In the genomic region with DNA sequence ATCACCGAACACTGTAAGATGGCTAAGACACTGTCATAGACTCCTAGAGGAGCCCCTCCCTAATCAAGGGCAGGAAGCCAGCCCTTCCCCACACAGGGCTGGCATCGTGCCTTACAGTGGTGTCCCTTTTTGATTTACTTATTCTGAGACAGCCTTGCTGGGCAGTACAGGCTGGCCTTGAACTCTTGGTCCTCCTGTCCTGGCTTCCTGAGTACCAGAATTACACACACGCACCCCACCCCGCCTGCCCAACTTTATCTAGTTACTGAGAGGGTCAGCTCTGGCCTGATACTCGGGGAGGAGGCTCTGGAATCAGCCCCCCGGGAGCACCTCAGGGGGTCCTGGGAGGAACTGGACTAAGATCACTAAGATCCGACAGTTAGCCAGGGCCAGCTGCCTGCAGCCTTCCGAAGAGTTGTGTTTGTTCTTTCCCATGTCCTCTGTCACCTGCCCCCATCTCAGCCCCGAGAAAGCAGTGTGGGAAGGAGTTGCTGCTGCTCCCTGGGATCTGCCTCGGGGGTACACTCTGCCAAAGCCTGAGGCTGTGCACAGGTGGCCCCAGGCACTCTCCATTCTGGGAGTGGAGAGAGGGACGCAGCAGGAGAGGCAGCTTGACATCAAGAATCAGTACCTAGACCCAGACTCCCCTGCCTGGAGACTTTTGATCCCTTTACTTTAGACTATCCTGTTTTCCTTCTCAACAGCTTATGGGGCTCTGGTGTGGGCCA, we compare ENCODE assay signal across 9 mouse cellular contexts. TPM values are rescaled to one million over a fixed set of nuclear protein-coding genes. Genes with fewer than 3 reads are reported as not detected.
DNase-seq lines count a peak whose midpoint lies in the region; ATAC-seq and TF ChIP-seq lines count a peak whose summit lies in the region.
"Had no signal": no experiment of that assay in that cellular context is flagged by ENCODE, and none has a peak within 500 bp of the region (broad histone marks: within the 10 kb centered on the region; RNA-seq: fewer than 3 reads in every experiment).

No protein-coding gene starts in this region.

- H3K9me3 ChIP-seq in heart, embryonic 16.5 days (replicated peaks; ENCODE audit: control insufficient read depth, low read length) = no peaks in the 10 kb centered on the region
- no peaks in the 10 kb centered on the region for H3K9me3 ChIP-seq in limb, embryonic 13.5 days
- H3K9me3 ChIP-seq: neural tube, embryonic 12.5 days had no signal

- 47% methylated on average over 11 of the region's 11 CpGs for WGBS in heart, embryonic 16.5 days
- 52% methylated on average over 11 of the region's 11 CpGs for WGBS in limb, embryonic 13.5 days
- WGBS in cerebellum, adult 2 months = 44% methylated on average over 11 of the region's 11 CpGs

- H3K4me2 ChIP-seq in heart, embryonic 16.5 days (ENCODE audit: low read depth, low read length) = peak overlapping the region; percentile 10; the same call in 1 of the 2 replicates
- H3K4me2 ChIP-seq in limb, embryonic 13.5 days (replicated peaks) = no peak overlapping the region
- H3K4me2 ChIP-seq: neural tube, embryonic 12.5 days had no signal

- ATAC-seq in heart, embryonic 16.5 days (replicated peaks; ENCODE audit: extremely low read depth, insufficient read depth, low FRiP score) = 0 out of 2 replicates have a peak, but pooled peaks have one; percentile 20
- 0 out of 2 replicates have a peak, but pooled peaks have one; percentile 9 for ATAC-seq in limb, embryonic 13.5 days (ENCODE audit: low FRiP score, low read depth)
- no peak for ATAC-seq in frontal cortex, adult (ENCODE audit: low TSS enrichment)

- H3K9ac ChIP-seq in heart, embryonic 16.5 days (ENCODE audit: low read length) = peak overlapping the region; percentile 47
- H3K9ac ChIP-seq in limb, embryonic 13.5 days = no peak overlapping the region; the same call in 1 of the 2 replicates
- H3K9ac ChIP-seq: neural tube, embryonic 12.5 days had no signal

- peak; percentile 67 for DNase-seq in ovary, adult 18-20 months (ENCODE audit: low spot score)
- no peak for DNase-seq in ovary, postnatal 14 days (ENCODE audit: low spot score)
- DNase-seq in urinary bladder, postnatal 25 days (ENCODE audit: low spot score) = no peak
- no peak for DNase-seq in cerebellum, adult 2 months
- DNase-seq in embryo, embryonic 9.5 days (ENCODE audit: extremely low spot score) = no peak

- no peak overlapping the region for H3K4me3 ChIP-seq in heart, embryonic 16.5 days (ENCODE audit: low read length)
- H3K4me3 ChIP-seq in limb, embryonic 13.5 days = no peak overlapping the region
- H3K4me3 ChIP-seq in cerebellum, adult 2 months (replicated peaks; ENCODE audit: insufficient read depth, low read depth, low read length) = no peak overlapping the region
- H3K4me3 ChIP-seq: neural tube, embryonic 12.5 days had no signal

- no peaks in the 10 kb centered on the region for H3K27me3 ChIP-seq in heart, embryonic 16.5 days (ENCODE audit: control insufficient read depth, insufficient read depth, low read length)
- no peaks in the 10 kb centered on the region for H3K27me3 ChIP-seq in limb, embryonic 13.5 days
- H3K27me3 ChIP-seq in cerebellum, adult 2 months (ENCODE audit: control insufficient read depth, insufficient read depth, low read length) = no peaks in the 10 kb centered on the region
- H3K27me3 ChIP-seq: neural tube, embryonic 12.5 days had no signal

- TF ChIP-seq CTCF in cerebellum, adult 2 months (IDR thresholded peaks at IDR 0.05; ENCODE audit: borderline replicate concordance, insufficient read depth, low read depth, low read length) = no peak

- no peaks in the 10 kb centered on the region for H3K36me3 ChIP-seq in heart, embryonic 16.5 days (ENCODE audit: control insufficient read depth, insufficient read depth)
- no peaks in the 10 kb centered on the region for H3K36me3 ChIP-seq in limb, embryonic 13.5 days
- H3K36me3 ChIP-seq: neural tube, embryonic 12.5 days had no signal

- no peak for TF ChIP-seq POLR2A in cerebellum, adult 2 months (IDR thresholded peaks at IDR 0.05; ENCODE audit: borderline replicate concordance, insufficient read depth, low read length)

- peaks cover 40% of the 10 kb centered on the region for H3K4me1 ChIP-seq in heart, embryonic 16.5 days (ENCODE audit: control insufficient read depth, insufficient read depth, low read length)
- H3K4me1 ChIP-seq in limb, embryonic 13.5 days = peaks cover 37% of the 10 kb centered on the region
- H3K4me1 ChIP-seq in cerebellum, adult 2 months (ENCODE audit: control insufficient read depth, insufficient read depth, low read length) = peaks cover 8% of the 10 kb centered on the region

- H3K27ac ChIP-seq in heart, embryonic 16.5 days (ENCODE audit: low read length) = peak overlapping the region; percentile 49
- H3K27ac ChIP-seq in limb, embryonic 13.5 days = peak overlapping the region; percentile 62; the same call in 1 of the 2 replicates
- no peak overlapping the region for H3K27ac ChIP-seq in cerebellum, adult 2 months (ENCODE audit: insufficient read depth, low read length)
- H3K27ac ChIP-seq: neural tube, embryonic 12.5 days had no signal

RNA-seq across cellular contexts. Expression of a gene that starts 18.3 kb away (rescaled TPM):
- polyA plus RNA-seq in heart, embryonic 16.5 days (2015; fragmentation: Nextera tagmentation; extraction: Ambion mirVana) = 1.4 and 1.7 TPM in 2 replicates
- polyA plus RNA-seq in limb, embryonic 13.5 days (2015; fragmentation: Nextera tagmentation; extraction: Ambion mirVana) = 1.8 and 2.2 TPM in 2 replicates
- 89.6 and 96.3 TPM in 2 replicates for polyA plus RNA-seq in cerebellum, adult 2 months (2012; rRNA removed)

Comparison
In these comparisons a context has a peak if more than half of its experiments do, and no peak if none do; other contexts are left out.
1. RNA of a gene that starts 18.3 kb away (polyA plus RNA-seq): 89.6 to 96.3 TPM in cerebellum, adult 2 months; 1.8 to 2.2 TPM in limb, embryonic 13.5 days and 1.4 to 1.7 TPM in heart, embryonic 16.5 days; every median in the first group is over 10 times any median in the second.